Mouse (Mus musculus): ENCODE data around the gene Fbxl2.

DNA sequence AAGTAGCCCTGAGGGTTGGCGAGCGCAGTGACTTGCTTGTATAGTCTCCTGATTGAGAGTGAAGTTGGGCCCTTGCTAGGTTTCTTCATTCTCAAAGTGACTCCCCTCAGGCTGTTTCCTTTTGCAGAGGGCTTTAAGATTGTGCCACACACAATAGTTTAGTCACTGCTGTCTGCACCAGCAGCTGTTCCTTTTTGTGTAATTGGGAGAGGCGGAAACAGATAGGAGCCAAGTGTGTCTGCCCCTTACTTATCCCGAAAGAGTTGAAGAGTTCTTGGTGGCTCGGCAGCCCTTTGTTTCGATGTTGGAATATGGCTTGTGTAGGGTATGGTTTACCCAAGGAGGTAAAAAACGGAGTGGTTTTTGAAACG lies 113.9 kb downstream of the Fbxl2 start:
- TF ChIP-seq POLR2A (IDR thresholded peaks at IDR 0.05; ENCODE audit: control insufficient read depth, extremely low read depth, insufficient read depth, low read length, poor library complexity), result no peak
- no peak for TF ChIP-seq CTCF (IDR thresholded peaks at IDR 0.05; ENCODE audit: borderline replicate concordance, control insufficient read depth, extremely low read depth, insufficient read depth, low read length, poor library complexity)

Data from thymus, adult 2 months (tissue).